Mouse (Mus musculus) intestine, postnatal 0 days (tissue): ENCODE measurements around the gene Tnnt1. TPM values are rescaled to one million over a fixed set of nuclear protein-coding genes. Genes with fewer than 3 reads are reported as not detected.

Experiments
- ATAC-seq: fragments of 200-750 bp; cut with Nextera tagmentation; 2 replicates; pipeline ENCODE4 v1.8.0; 2017; ENCODE audit warnings: mild to moderate bottlenecking, moderate TSS enrichment, moderate library complexity
- H3K27ac ChIP-seq: fragments of 300-500 bp; sonication (generic); 2 replicates; pipeline ENCODE4 v1.5.1; 2014; ENCODE audit warnings: mild to moderate bottlenecking, low read depth, low read length, moderate library complexity
- H3K27me3 ChIP-seq: fragments of 300-500 bp; sonication (generic); replicated peaks from 2 replicates; pipeline ENCODE4 v1.6.1; 2014; ENCODE audit warnings: low read length, mixed read lengths; ENCODE audit not compliant: control insufficient read depth, insufficient read depth
- H3K36me3 ChIP-seq: fragments of 300-500 bp; sonication (generic); 2 replicates; pipeline ENCODE4 v1.6.1; 2014; ENCODE audit warnings: mild to moderate bottlenecking, moderate library complexity; ENCODE audit not compliant: control insufficient read depth, insufficient read depth
- H3K4me1 ChIP-seq: fragments of 300-500 bp; sonication (generic); replicated peaks from 2 replicates; pipeline ENCODE4 v1.6.1; 2014; ENCODE audit warnings: antibody characterized with exemption, low read length, mixed read lengths; ENCODE audit not compliant: control insufficient read depth, insufficient read depth
- H3K4me2 ChIP-seq: fragments of 300-500 bp; sonication (generic); replicated peaks from 2 replicates; pipeline ENCODE4 v1.6.1; 2014; ENCODE audit warnings: low read depth, mild to moderate bottlenecking, moderate library complexity
- H3K4me3 ChIP-seq: fragments of 300-500 bp; sonication (generic); 2 replicates; pipeline ENCODE4 v1.5.1; 2014; ENCODE audit warnings: low read depth, low read length
- H3K9ac ChIP-seq: fragments of 300-500 bp; sonication (generic); 2 replicates; pipeline ENCODE4 v1.6.1; 2014; ENCODE audit warnings: mild to moderate bottlenecking, low read depth, low read length
- H3K9me3 ChIP-seq: fragments of 300-500 bp; sonication (generic); 2 replicates; pipeline ENCODE4 v1.6.1; 2016; ENCODE audit warnings: mixed run types; ENCODE audit not compliant: control insufficient read depth
- CTCF ChIP-seq: sonication (generic); IDR thresholded peaks from 2 replicates; pipeline ENCODE4 v1.5.1; 2016; ENCODE audit warnings: low read depth, mild to moderate bottlenecking, control low read depth, antibody characterized with exemption, moderate library complexity
- WGBS: fragments of 180-500 bp; shearing (Covaris S2); extraction: QIAGEN DNeasy Blood & Tissue Kit; methylation state at CpG from one replicate; pipeline ENCODE4 v1.1.7; 2014; 5-methylcytosine and 5-hydroxymethylcytosine counted together
- polyA plus RNA-seq: library from polyadenylated mRNA; unstranded; fragments of >200 nt; fragmentation: Nextera tagmentation; extraction: Ambion mirVana; gene quantifications from 2 replicates; pipeline ENCODE4 v1.2.1, GENCODE M21; 2015

Tnnt1 gene
- polyA plus RNA-seq, 1 experiment from 2014 or later: 24.3 TPM

DNA sequence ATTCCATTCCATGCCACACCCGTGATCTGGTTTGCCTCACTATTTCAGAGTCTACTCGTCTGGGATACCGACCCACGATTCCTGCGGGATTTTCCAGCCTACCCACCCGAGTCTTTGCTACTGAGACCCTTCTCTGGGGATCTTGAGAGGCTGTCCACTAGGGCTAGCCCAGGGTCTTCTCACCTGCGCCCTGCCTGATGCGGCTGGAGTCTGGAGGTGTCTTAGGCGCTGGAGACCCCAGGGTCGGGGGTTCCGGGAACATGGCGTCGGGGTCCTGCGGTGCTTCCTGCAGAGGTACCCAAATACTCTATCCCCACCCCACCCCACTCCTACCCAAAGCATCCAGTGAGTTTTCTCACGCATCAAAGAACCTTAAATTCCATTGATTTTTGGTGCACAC is 29.9 kb upstream of the Tnnt1 start:
- Histone ChIP-seq H3K9ac (no peak overlapping the region), H3K4me2 (no peak overlapping the region), H3K36me3 (no peaks in the 10 kb centered on the region), H3K9me3 (no peaks in the 10 kb centered on the region), H3K27me3 (no peaks in the 10 kb centered on the region), H3K4me3 (no peak overlapping the region), H3K4me1 (no peaks in the 10 kb centered on the region), H3K27ac (no peak overlapping the region)
- 71% methylated on average over 15 of the region's 15 CpGs for WGBS
- no peak for TF ChIP-seq CTCF
- ATAC-seq: no peak

DNA sequence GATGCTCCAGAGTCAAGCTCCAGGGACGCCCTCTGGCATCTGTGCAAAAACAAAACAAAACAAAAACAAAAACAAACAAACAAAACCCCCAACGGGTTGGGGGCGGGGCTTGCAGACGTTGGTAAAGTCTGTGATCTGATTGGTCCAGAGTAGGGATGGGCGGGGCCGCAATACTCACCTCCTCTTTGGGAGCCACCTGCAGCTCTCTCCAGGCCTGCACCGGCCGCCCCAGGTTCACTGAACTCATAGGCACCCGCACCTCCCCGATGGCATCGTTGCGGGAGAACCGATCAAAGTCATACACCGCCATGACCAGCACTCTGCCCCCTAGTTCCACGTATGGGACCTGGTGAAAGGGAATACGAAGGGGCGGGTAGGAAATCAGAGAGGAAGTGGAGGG is 25.8 kb upstream of the Tnnt1 start:
- no peaks in the 10 kb centered on the region for H3K9me3 ChIP-seq
- no peaks in the 10 kb centered on the region for H3K27me3 ChIP-seq
- no peak overlapping the region for H3K4me2 ChIP-seq
- no peak overlapping the region for H3K27ac ChIP-seq
- 46% methylated on average over 17 of the region's 17 CpGs for WGBS
- no peak overlapping the region for H3K9ac ChIP-seq
- no peak overlapping the region for H3K4me3 ChIP-seq
- ATAC-seq: no peak
- TF ChIP-seq CTCF: no peak
- H3K4me1 ChIP-seq: no peaks in the 10 kb centered on the region
- H3K36me3 ChIP-seq: no peaks in the 10 kb centered on the region

DNA sequence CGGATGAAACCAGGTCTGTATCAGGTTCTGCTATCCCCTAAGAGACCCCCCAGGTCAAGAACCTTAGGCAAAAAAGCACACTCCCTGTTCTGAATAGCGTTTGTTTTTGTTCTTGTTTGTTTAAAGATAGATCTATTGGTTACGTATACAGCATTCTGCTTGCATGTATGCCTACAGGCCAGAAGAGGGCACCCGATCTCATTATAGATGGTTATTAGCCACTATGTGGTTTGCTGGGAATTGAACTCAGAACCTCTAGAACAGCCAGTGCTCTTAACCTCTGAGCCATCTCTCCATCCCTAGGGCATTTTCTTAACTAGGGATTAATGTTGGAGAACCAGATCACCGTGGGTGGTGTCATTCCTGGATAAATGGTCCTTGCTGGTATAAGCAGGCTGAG is 25.2 kb upstream of the Tnnt1 start:
- Histone ChIP-seq H3K4me1 (no peaks in the 10 kb centered on the region), H3K4me2 (no peak overlapping the region), H3K27ac (no peak overlapping the region), H3K9ac (no peak overlapping the region), H3K27me3 (no peaks in the 10 kb centered on the region), H3K36me3 (no peaks in the 10 kb centered on the region), H3K9me3 (no peaks in the 10 kb centered on the region), H3K4me3 (no peak overlapping the region)
- ATAC-seq: no peak
- TF ChIP-seq CTCF: no peak
- WGBS: 67% methylated on average over 5 of the region's 5 CpGs

DNA sequence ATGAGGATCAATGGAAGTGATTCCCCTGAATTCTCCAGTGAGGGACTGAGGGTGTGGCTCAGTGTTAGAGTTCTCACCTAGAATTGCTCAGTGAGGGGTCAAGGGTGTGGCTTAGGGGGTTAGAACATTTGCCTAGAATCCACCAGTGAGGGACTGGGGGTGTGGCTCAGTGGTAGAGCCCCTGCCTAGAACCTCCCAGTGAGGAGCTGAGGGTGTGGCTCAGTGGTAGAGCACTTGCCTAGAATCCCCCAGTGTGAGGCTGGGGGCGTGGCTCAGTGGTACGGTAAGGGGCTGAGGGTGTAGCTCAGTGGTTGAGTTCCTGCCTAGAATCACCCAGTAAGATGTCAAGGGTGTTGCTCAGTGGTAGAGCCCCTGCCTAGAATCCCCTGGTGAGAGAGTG is 22.8 kb upstream of the Tnnt1 start:
- ATAC-seq: no peak
- Histone ChIP-seq H3K9me3 (no peaks in the 10 kb centered on the region), H3K36me3 (no peaks in the 10 kb centered on the region), H3K4me2 (no peak overlapping the region), H3K27ac (no peak overlapping the region), H3K4me1 (no peaks in the 10 kb centered on the region), H3K27me3 (no peaks in the 10 kb centered on the region), H3K4me3 (no peak overlapping the region), H3K9ac (no peak overlapping the region)
- TF ChIP-seq CTCF: no peak
- 76% methylated on average over 2 of the region's 2 CpGs for WGBS

DNA sequence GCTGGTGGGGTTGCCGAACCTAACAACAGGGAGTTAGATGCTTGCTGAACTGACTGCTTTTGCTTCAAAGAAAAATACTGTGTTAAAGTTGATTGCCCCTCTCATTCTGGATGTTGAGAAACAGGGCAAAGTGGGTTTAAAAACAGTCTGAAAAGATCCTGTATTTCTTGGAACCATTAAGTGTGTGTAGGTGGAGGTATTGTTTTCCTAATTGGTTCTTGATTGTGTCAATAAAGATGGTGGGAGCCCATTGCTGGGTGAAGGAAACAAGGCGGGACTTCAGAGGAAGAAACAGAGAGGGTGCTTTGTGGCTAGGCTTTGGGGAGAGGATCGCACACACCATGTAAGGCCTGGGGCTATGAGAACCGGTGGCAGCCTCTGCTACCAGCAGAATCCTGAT is 21.0 kb upstream of the Tnnt1 start:
- H3K4me2 ChIP-seq: no peak overlapping the region
- no peak for TF ChIP-seq CTCF
- 63% methylated on average over 4 of the region's 4 CpGs for WGBS
- H3K36me3 ChIP-seq: no peaks in the 10 kb centered on the region
- no peaks in the 10 kb centered on the region for H3K9me3 ChIP-seq
- no peak overlapping the region for H3K9ac ChIP-seq
- no peak overlapping the region for H3K4me3 ChIP-seq
- H3K27ac ChIP-seq: no peak overlapping the region
- H3K4me1 ChIP-seq: 0 out of 2 replicates have a peak, but pooled peaks cover under 1% of the 10 kb centered on the region
- ATAC-seq: no peak
- H3K27me3 ChIP-seq: no peaks in the 10 kb centered on the region

DNA sequence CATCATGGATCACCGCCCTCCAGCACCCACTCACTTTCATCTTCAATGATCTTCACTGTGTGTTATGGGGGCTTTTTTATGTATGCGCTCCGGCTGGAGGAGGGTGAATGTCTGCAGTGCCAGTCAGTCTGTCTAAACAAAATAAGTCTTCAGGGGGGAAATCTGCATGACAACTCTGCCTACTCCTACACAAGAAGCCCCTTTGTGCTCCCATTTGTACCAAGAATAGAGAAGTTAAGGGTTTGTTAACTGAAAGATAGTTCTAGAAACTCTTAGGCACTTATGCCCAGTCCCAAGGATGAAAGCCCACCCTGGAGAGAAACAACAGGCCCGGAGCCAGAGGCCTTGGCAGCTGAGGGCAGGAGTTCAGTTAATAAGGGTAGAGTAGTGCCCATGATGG is 20.2 kb upstream of the Tnnt1 start:
- Histone ChIP-seq H3K9ac (no peak overlapping the region), H3K9me3 (no peaks in the 10 kb centered on the region), H3K27me3 (no peaks in the 10 kb centered on the region), H3K27ac (no peak overlapping the region), H3K36me3 (no peaks in the 10 kb centered on the region), H3K4me1 (0 out of 2 replicates have a peak, but pooled peaks cover 4% of the 10 kb centered on the region), H3K4me2 (no peak overlapping the region), H3K4me3 (no peak overlapping the region)
- WGBS: 91% methylated on average over 4 of the region's 4 CpGs
- TF ChIP-seq CTCF: no peak
- no peak for ATAC-seq
